Mouse (Mus musculus) G1E (cell line): ENCODE data around the gene Adgrl3.

Experiments used
- CTCF ChIP-seq: IDR thresholded peaks from 2 replicates; pipeline ENCODE4 v1.5.1; 2012; ENCODE audit warnings: low read depth, low read length, inconsistent platforms, mixed read lengths
- GATA1 ChIP-seq: IDR thresholded peaks from 2 replicates; pipeline ENCODE4 v1.6.1; 2012; ENCODE audit warnings: borderline replicate concordance, low read length, inconsistent platforms, mixed read lengths
- GATA2 ChIP-seq: IDR thresholded peaks from 2 replicates; pipeline ENCODE4 v1.6.1; 2012; ENCODE audit warnings: low read depth, low read length, inconsistent platforms, borderline replicate concordance
- TAL1 ChIP-seq: conservative IDR thresholded peaks from 2 replicates; pipeline ENCODE4 v1.6.1; 2012; ENCODE audit warnings: low read depth, low read length, inconsistent platforms, mixed read lengths

- no peak for TF ChIP-seq CTCF
- no peak for TF ChIP-seq GATA1
- TF ChIP-seq GATA2: no peak
- no peak for TF ChIP-seq TAL1
Measured at GRCm38 (mm10) chr5:81566577-81566976, 546.6 kb downstream of the Adgrl3 start.
